Mouse (Mus musculus) right cerebral cortex, postnatal 10 days (tissue): ENCODE results near the gene Plin5.

ENCODE experiments used
- DNase-seq, 2 experiments: peaks; one replicate each; pipeline ENCODE4 v3.0.0; 2021; ENCODE audit warnings: low spot score in 2 of 2

Gene Plin5

GRCm38 (mm10) chr17:56133457-56134363, 16.3 kb upstream of the Plin5 start:
- peak in 1 of 2 experiments; percentile 47 for DNase-seq

- no peak for DNase-seq
These were observed 15.3 kb upstream of the Plin5 start for GRCm38 (mm10) chr17:56132661-56133060.

- DNase-seq = peak in 1 of 2 experiments; percentile 72
These were observed 14.4 kb upstream of the Plin5 start for GRCm38 (mm10) chr17:56131814-56132213.

GRCm38 (mm10) chr17:56131136-56131535, 13.7 kb upstream of the Plin5 start:
- DNase-seq = no peak

GRCm38 (mm10) chr17:56128246-56128645, 10.8 kb upstream of the Plin5 start:
- DNase-seq = no peak

- no peak for DNase-seq
These were observed 8.8 kb upstream of the Plin5 start for GRCm38 (mm10) chr17:56126175-56126574.

- DNase-seq = no peak
These were observed 7.9 kb upstream of the Plin5 start for GRCm38 (mm10) chr17:56125276-56125630.

- DNase-seq = peak in 1 of 2 experiments; percentile 69
These were observed 7.2 kb upstream of the Plin5 start for GRCm38 (mm10) chr17:56124377-56125275.

GRCm38 (mm10) chr17:56123681-56124340, 6.4 kb upstream of the Plin5 start:
- no peak for DNase-seq

GRCm38 (mm10) chr17:56123161-56123560, 5.8 kb upstream of the Plin5 start:
- DNase-seq = no peak

- no peak for DNase-seq
These were observed 4.4 kb upstream of the Plin5 start, which contains the start of gene Lrg1 for GRCm38 (mm10) chr17:56121826-56122225. TSS of gene Lrg1 (minus strand) at chr17:56122001.

- DNase-seq = no peak
These were observed 2.8 kb upstream of the Plin5 start for GRCm38 (mm10) chr17:56119981-56120880.

GRCm38 (mm10) chr17:56119431-56119830, 2.0 kb upstream of the Plin5 start:
- no peak for DNase-seq

GRCm38 (mm10) chr17:56116193-56116592, 1.2 kb downstream of the Plin5 start:
- DNase-seq = no peak

- no peak for DNase-seq
These were observed 4.7 kb downstream of the Plin5 start for GRCm38 (mm10) chr17:56112743-56113142.

- no peak for DNase-seq
These were observed 5.5 kb downstream of the Plin5 start for GRCm38 (mm10) chr17:56111864-56112263.

- no peak for DNase-seq
These were observed 6.4 kb downstream of the Plin5 start for GRCm38 (mm10) chr17:56111021-56111420.

GRCm38 (mm10) chr17:56110571-56110970, 6.8 kb downstream of the Plin5 start:
- DNase-seq = peak in 1 of 2 experiments; percentile 70

- DNase-seq = no peak
These were observed 8.0 kb downstream of the Plin5 start, which contains the start of gene Plin4 for GRCm38 (mm10) chr17:56109219-56110051. TSS of gene Plin4 (minus strand) at chr17:56109803.
